Mouse (Mus musculus): ENCODE measurements around the gene Rbm48.
"Not testable (repeated sequence)": the region's sequence is repeated elsewhere in the genome, so short reads cannot be mapped to it uniquely, and the experiment has no call there.

Rbm48 gene

GRCm38 (mm10) chr5:3596399-3596766, at the start of gene Rbm48:
Gene Rbm48 (minus strand): TSS chr5:3596585.
- in situ Hi-C loops (cut with MboI, MseI), result no loop called here

GRCm38 (mm10) chr5:3645326-3645725, 48.9 kb upstream of the Rbm48 start:
- in situ Hi-C loops (cut with MboI, MseI), result loop anchor here (10.0 kb wide), 1 partner anchor 159 kb away; the partner anchor contains the start of genes Ankib1 and Krit1

- in situ Hi-C loops (cut with MboI, MseI), result loop anchor here (10.0 kb wide), 1 partner anchor 160 kb away; the partner anchor contains the start of genes Ankib1 and Krit1
Measured at GRCm38 (mm10) chr5:3644621-3645020, 48.2 kb upstream of the Rbm48 start.

GRCm38 (mm10) chr5:3635286-3635685, 38.9 kb upstream of the Rbm48 start:
- in situ Hi-C loops (cut with MboI, MseI), result no loop called here

GRCm38 (mm10) chr5:3633951-3634350, 37.6 kb upstream of the Rbm48 start:
- in situ Hi-C loops (cut with MboI, MseI), result no loop called here

GRCm38 (mm10) chr5:3633315-3633714, 36.9 kb upstream of the Rbm48 start:
- in situ Hi-C loops (cut with MboI, MseI), result no loop called here

GRCm38 (mm10) chr5:3632285-3632684, 35.9 kb upstream of the Rbm48 start:
- in situ Hi-C loops (cut with MboI, MseI), result no loop called here

- in situ Hi-C loops (cut with MboI, MseI), result no loop called here
Measured at GRCm38 (mm10) chr5:3631512-3632271, 35.3 kb upstream of the Rbm48 start.

GRCm38 (mm10) chr5:3630055-3630454, 33.7 kb upstream of the Rbm48 start:
- in situ Hi-C loops (cut with MboI, MseI), result no loop called here

GRCm38 (mm10) chr5:3620486-3620885, 24.1 kb upstream of the Rbm48 start:
- in situ Hi-C loops (cut with MboI, MseI), result no loop called here

GRCm38 (mm10) chr5:3611835-3612234, 15.4 kb upstream of the Rbm48 start:
- in situ Hi-C loops (cut with MboI, MseI), result not testable (repeated sequence)

GRCm38 (mm10) chr5:3609241-3609640, 12.9 kb upstream of the Rbm48 start:
- in situ Hi-C loops (cut with MboI, MseI), result no loop called here

- in situ Hi-C loops (cut with MboI, MseI), result no loop called here
Measured at GRCm38 (mm10) chr5:3607114-3607513, 10.7 kb upstream of the Rbm48 start.

GRCm38 (mm10) chr5:3600790-3601189, 4.4 kb upstream of the Rbm48 start:
- in situ Hi-C loops (cut with MboI, MseI), result no loop called here

- in situ Hi-C loops (cut with MboI, MseI), result no loop called here
Measured at GRCm38 (mm10) chr5:3600298-3600697, 3.9 kb upstream of the Rbm48 start.

- in situ Hi-C loops (cut with MboI, MseI), result no loop called here
Measured at GRCm38 (mm10) chr5:3598766-3599165, 2.4 kb upstream of the Rbm48 start.

GRCm38 (mm10) chr5:3597171-3597570, 786 bp upstream of the Rbm48 start:
- in situ Hi-C loops (cut with MboI, MseI), result no loop called here

GRCm38 (mm10) chr5:3595693-3596398, 539 bp downstream of the Rbm48 start, which contains the start of gene Pex1:
Gene Pex1 (plus strand): TSS chr5:3596066.
- in situ Hi-C loops (cut with MboI, MseI), result no loop called here

- in situ Hi-C loops (cut with MboI, MseI), result no loop called here
Measured at GRCm38 (mm10) chr5:3579066-3579465, 17.3 kb downstream of the Rbm48 start.

GRCm38 (mm10) chr5:3577939-3578338, 18.4 kb downstream of the Rbm48 start:
- in situ Hi-C loops (cut with MboI, MseI), result no loop called here

- in situ Hi-C loops (cut with MboI, MseI), result no loop called here
Measured at GRCm38 (mm10) chr5:3574825-3575224, 21.6 kb downstream of the Rbm48 start.

- in situ Hi-C loops (cut with MboI, MseI), result no loop called here
Measured at GRCm38 (mm10) chr5:3571266-3571665, 25.1 kb downstream of the Rbm48 start, which contains the start of gene 1700109H08Rik. Gene 1700109H08Rik (plus strand): TSS chr5:3571566.

- in situ Hi-C loops (cut with MboI, MseI), result no loop called here
Measured at GRCm38 (mm10) chr5:3554198-3554597, 42.2 kb downstream of the Rbm48 start.
